Mouse (Mus musculus) neural tube, embryonic 13.5 days (tissue): ENCODE data around the gene Kcna10. TPM values are rescaled to one million over a fixed set of nuclear protein-coding genes. Genes with fewer than 3 reads are reported as not detected.
A peak's percentile ranks its signal among the peaks of the same experiment; 100 is the strongest.

Experiments used
- ATAC-seq: fragments of 200-750 bp; cut with Nextera tagmentation; 2 replicates; pipeline ENCODE4 v1.8.0; 2017; ENCODE audit warnings: low read depth, mild to moderate bottlenecking, moderate TSS enrichment, moderate library complexity
- H3K27ac ChIP-seq: fragments of 300-500 bp; sonication (generic); replicated peaks from 2 replicates; pipeline ENCODE4 v1.5.1; 2015; ENCODE audit warnings: moderate library complexity, mild to moderate bottlenecking, inconsistent platforms
- H3K27me3 ChIP-seq: fragments of 300-500 bp; sonication (generic); 2 replicates; pipeline ENCODE4 v1.6.1; 2015; ENCODE audit warnings: mild to moderate bottlenecking, inconsistent platforms
- H3K36me3 ChIP-seq: fragments of 300-500 bp; sonication (generic); 2 replicates; pipeline ENCODE4 v1.6.1; 2015; ENCODE audit warnings: mild to moderate bottlenecking, inconsistent platforms
- H3K4me1 ChIP-seq: fragments of 300-500 bp; sonication (generic); replicated peaks from 2 replicates; pipeline ENCODE4 v1.6.1; 2015; ENCODE audit warnings: inconsistent platforms
- H3K4me2 ChIP-seq: fragments of 300-500 bp; sonication (generic); 2 replicates; pipeline ENCODE4 v1.6.1; 2015; ENCODE audit warnings: inconsistent platforms, mild to moderate bottlenecking, moderate library complexity
- H3K4me3 ChIP-seq: fragments of 300-500 bp; sonication (generic); 2 replicates; pipeline ENCODE4 v1.5.1; 2015; ENCODE audit warnings: mild to moderate bottlenecking, inconsistent platforms
- H3K9ac ChIP-seq: fragments of 300-500 bp; sonication (generic); 2 replicates; pipeline ENCODE4 v1.6.1; 2015; ENCODE audit warnings: moderate library complexity, mild to moderate bottlenecking, inconsistent platforms
- H3K9me3 ChIP-seq: fragments of 300-500 bp; sonication (generic); 2 replicates; pipeline ENCODE4 v1.6.1; 2016; ENCODE audit warnings: inconsistent platforms
- WGBS: fragments of 180-500 bp; shearing (Covaris S2); methylation state at CpG from one replicate; pipeline ENCODE4 v1.1.7; 2015; 5-methylcytosine and 5-hydroxymethylcytosine counted together
- polyA plus RNA-seq: library from polyadenylated mRNA; unstranded; fragments of >200 nt; fragmentation: Nextera tagmentation; extraction: Ambion mirVana; gene quantifications from 2 replicates; pipeline ENCODE4 v1.2.1, GENCODE M21; 2015

Gene Kcna10
- polyA plus RNA-seq, 1 experiment from 2014 or later: not detected

DNA sequence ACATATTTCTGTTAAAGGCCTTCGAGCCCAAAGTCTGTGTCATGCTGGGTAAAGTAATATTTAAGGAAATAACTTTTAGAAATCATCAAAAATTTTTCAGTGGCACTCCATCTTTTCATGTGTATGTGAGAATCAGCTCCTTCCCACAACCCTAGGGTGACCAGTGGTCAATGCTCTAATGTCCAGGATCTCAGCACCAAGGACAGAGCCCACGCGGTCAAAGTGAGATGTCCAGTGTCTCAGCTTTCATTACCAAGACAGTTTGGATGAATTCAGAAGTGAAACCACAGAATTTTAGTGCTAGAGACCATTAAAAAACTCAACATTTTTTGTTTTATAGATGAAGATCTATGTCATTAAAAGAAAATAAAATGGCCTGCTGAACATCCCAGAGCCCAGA, 10.9 kb upstream of the Kcna10 start:
- 85% methylated on average over 3 of the region's 3 CpGs for WGBS
- H3K4me1 ChIP-seq: peaks cover 13% of the 10 kb centered on the region
- H3K9ac ChIP-seq: no peak overlapping the region
- no peaks in the 10 kb centered on the region for H3K36me3 ChIP-seq
- H3K9me3 ChIP-seq: no peaks in the 10 kb centered on the region
- H3K27me3 ChIP-seq: no peaks in the 10 kb centered on the region
- ATAC-seq: no peak
- H3K4me2 ChIP-seq: no peak overlapping the region
- no peak overlapping the region for H3K27ac ChIP-seq
- no peak overlapping the region for H3K4me3 ChIP-seq

DNA sequence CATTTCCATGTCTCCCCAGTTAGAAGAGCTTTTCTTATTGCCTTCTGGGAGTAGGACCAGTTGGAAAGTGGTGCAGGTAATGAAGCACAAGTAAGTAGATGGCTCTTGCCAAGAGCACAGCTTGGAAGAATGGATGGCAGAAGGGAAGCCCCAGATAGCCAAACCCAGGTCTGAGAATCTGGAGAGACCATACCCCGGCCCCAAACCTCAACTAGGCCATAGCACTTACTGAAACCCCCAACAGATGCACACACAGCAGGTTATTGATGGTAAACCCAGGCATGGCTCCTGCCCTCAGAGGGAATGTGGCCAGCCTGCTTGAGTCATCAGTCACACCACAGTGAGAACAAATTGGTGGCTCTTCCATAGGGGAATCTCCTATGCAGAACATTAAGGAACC, 10.3 kb upstream of the Kcna10 start:
- Histone ChIP-seq H3K4me1 (peaks cover 14% of the 10 kb centered on the region), H3K4me2 (no peak overlapping the region), H3K9ac (no peak overlapping the region), H3K9me3 (no peaks in the 10 kb centered on the region), H3K27ac (no peak overlapping the region), H3K36me3 (no peaks in the 10 kb centered on the region), H3K27me3 (no peaks in the 10 kb centered on the region), H3K4me3 (no peak overlapping the region)
- WGBS: 83% methylated on average over 1 of the region's 1 CpGs
- no peak for ATAC-seq

DNA sequence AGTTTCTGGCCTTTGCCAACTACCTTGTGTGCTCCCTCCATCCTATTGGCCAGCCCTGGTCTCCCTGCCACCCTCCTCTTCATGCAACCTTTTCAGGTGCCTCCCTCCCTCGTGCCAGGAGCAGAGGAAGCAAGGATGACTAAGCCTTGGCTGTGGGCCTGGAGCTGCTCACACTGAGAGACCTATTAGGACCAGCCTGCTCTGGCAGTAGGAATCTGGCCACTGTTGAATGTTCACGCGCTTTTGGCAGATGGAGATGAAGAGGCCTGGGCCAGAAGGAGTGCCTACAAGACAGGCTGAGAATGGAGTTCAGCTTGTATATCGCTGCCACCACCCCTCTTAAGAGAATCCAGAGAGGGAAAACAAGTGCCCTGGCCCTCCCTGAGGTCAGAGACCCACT, 7.4 kb upstream of the Kcna10 start:
- no peaks in the 10 kb centered on the region for H3K36me3 ChIP-seq
- no peak overlapping the region for H3K4me3 ChIP-seq
- no peaks in the 10 kb centered on the region for H3K27me3 ChIP-seq
- WGBS: 71% methylated on average over 4 of the region's 4 CpGs
- no peak overlapping the region for H3K4me2 ChIP-seq
- H3K27ac ChIP-seq: no peak overlapping the region
- no peaks in the 10 kb centered on the region for H3K9me3 ChIP-seq
- no peak for ATAC-seq
- peaks cover 14% of the 10 kb centered on the region for H3K4me1 ChIP-seq
- no peak overlapping the region for H3K9ac ChIP-seq

DNA sequence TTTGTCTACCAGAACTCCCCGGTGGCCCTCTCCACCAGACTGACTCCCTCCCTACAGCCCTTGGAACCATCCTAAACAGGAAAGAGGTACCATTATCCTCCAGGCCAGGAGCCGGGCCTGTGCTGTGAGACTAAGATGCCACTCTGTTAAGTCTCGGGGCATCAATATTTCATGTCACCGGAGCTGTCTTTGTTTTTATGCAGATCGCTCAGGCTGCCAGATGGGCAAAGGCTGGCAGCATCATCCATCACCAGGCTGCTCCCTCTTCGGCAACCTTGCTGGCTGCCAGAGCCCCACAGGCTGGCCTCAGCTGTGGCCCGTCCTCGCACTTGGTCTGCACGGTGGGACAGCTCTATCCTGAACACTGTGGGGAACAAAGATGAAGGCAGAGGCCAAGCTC, 6.4 kb upstream of the Kcna10 start:
- Histone ChIP-seq H3K27ac (peak overlapping the region; percentile 65), H3K9me3 (no peaks in the 10 kb centered on the region), H3K9ac (no peak overlapping the region), H3K36me3 (no peaks in the 10 kb centered on the region), H3K27me3 (no peaks in the 10 kb centered on the region), H3K4me3 (no peak overlapping the region), H3K4me1 (peaks cover 14% of the 10 kb centered on the region), H3K4me2 (no peak overlapping the region)
- WGBS: 9% methylated on average over 9 of the region's 9 CpGs
- ATAC-seq: peak; percentile 96

DNA sequence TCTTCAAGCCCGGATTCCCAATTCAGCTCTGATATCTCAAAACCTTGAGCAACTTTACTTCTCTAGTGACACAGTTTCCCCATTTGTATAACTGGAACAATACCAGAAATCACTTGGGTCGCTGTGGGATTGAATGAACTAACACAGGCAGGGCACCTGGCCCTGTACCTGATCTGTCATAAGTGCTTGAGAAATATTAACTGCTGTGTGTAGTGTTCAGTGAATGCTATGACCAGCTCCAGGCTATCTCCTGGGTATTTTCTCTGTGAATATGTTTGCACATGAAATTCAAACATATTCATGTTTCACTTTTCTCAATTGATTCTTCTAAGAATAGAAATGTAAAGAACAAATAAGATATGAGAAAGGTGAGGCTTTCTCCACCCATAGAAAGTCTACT, 2.0 kb upstream of the Kcna10 start:
- ATAC-seq: no peak
- no peaks in the 10 kb centered on the region for H3K27me3 ChIP-seq
- WGBS: 77% methylated on average over 2 of the region's 2 CpGs
- H3K36me3 ChIP-seq: no peaks in the 10 kb centered on the region
- no peak overlapping the region for H3K4me3 ChIP-seq
- no peak overlapping the region for H3K4me2 ChIP-seq
- peaks cover 12% of the 10 kb centered on the region for H3K4me1 ChIP-seq
- H3K27ac ChIP-seq: no peak overlapping the region
- H3K9ac ChIP-seq: no peak overlapping the region
- H3K9me3 ChIP-seq: no peaks in the 10 kb centered on the region

DNA sequence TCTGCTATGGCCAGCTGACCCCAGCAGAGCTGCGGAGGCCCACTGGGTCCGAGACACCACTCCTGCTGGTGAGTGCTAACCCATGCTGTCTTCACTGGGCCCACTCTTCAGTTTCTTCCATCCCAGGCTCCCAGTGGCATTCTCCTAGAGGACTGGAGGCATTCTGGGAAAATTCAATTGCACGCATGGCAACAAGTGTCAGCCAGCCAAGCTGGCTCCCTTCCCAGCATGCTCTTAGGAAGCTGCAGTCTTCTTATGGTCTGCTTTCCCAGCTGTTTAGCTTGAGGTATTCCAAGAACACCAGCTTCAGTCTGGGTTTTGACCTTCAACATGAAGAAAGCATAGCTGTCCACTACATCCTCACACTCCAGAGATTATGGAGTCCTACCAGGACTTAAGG, 322 bp downstream of the Kcna10 start:
- no peaks in the 10 kb centered on the region for H3K9me3 ChIP-seq
- no peaks in the 10 kb centered on the region for H3K27me3 ChIP-seq
- WGBS: 86% methylated on average over 3 of the region's 3 CpGs
- no peak overlapping the region for H3K4me2 ChIP-seq
- H3K27ac ChIP-seq: no peak overlapping the region
- ATAC-seq: no peak
- H3K36me3 ChIP-seq: no peaks in the 10 kb centered on the region
- no peak overlapping the region for H3K4me3 ChIP-seq
- H3K4me1 ChIP-seq: no peaks in the 10 kb centered on the region
- H3K9ac ChIP-seq: no peak overlapping the region

DNA sequence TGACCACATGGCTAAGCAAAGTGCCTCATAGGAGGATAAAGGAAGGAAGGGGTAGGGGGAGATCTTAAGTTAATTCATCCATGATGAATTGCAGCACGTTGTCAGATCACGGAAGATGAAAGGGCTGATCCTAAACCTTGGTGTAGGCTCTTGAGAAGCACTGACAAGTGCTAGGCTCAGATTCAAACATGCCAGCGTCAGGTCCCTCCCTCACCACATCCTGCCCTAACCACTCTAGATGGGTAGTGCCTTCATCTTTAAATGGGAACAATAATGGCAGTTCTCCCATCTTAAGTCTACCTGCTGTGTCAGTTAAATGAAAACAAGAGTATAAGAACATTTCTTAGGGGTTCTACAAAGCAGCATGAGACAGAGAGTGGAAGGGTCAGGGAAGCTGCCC, 2.7 kb downstream of the Kcna10 start:
- 77% methylated on average over 3 of the region's 3 CpGs for WGBS
- no peak for ATAC-seq
- no peaks in the 10 kb centered on the region for H3K4me1 ChIP-seq

DNA sequence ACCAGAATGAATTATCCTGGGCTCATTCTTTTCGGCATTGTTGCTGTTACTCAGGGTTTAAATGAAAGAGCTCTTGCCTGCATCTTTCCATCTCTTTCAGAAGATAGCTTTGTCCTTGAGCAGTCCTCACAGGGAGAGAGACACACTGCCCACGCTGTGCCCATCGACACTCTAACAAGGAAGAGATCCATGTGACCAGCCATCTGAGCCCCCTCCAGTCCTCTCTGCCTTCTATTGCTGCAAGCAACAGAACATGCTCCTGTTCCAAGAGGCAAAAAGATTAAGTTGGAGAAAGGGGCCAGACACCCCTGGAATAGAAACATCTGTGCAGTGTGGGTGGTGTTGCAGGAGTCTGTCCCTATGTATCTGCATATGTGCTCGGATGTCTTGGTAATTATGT, 4.2 kb downstream of the Kcna10 start:
- Histone ChIP-seq H3K4me3 (no peak overlapping the region), H3K27me3 (no peaks in the 10 kb centered on the region), H3K27ac (no peak overlapping the region), H3K9me3 (no peaks in the 10 kb centered on the region), H3K36me3 (no peaks in the 10 kb centered on the region), H3K4me1 (no peaks in the 10 kb centered on the region), H3K4me2 (no peak overlapping the region), H3K9ac (no peak overlapping the region)
- ATAC-seq: no peak
- 73% methylated on average over 4 of the region's 4 CpGs for WGBS

More for the DNA sequence above, 2.7 kb downstream of the Kcna10 start:
- no peak overlapping the region for H3K4me2 ChIP-seq
- H3K9ac ChIP-seq: no peak overlapping the region
- no peak overlapping the region for H3K4me3 ChIP-seq
- no peaks in the 10 kb centered on the region for H3K36me3 ChIP-seq
- H3K9me3 ChIP-seq: no peaks in the 10 kb centered on the region
- no peak overlapping the region for H3K27ac ChIP-seq
- H3K27me3 ChIP-seq: no peaks in the 10 kb centered on the region

DNA sequence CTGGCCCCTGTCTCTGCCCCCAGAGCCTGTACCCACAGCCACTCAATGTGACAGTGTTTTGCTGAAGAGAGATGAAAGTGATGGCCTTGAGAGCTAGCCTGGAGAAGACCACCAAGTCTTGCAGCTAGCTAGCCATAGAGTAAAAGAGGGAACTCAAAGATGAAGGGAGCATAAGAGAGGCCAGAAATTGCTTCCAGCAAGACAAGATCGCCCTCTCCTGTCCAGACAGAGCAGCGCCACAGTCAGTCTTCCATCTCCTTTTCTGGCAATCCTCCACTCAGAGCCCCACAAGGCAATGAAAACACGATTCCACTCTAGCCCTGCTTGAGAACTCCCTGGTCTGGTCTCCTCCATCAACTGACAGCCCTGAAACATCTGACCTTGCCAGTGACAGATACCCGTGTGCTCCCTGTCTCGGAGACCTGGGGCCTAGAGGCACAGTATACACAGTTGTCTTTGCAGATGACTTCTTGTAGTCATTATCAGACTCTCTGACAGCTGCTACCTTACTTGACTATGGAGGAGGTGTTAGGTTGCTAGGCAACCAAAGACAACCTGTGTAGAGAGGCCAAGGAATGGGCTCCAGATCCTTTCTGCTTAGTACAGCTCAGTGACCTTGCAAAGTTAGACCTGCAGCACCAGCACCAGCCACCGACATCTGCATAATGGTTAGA, 5.5 kb downstream of the Kcna10 start:
- Histone ChIP-seq H3K9ac (no peak overlapping the region), H3K4me3 (no peak overlapping the region), H3K36me3 (no peaks in the 10 kb centered on the region), H3K4me2 (no peak overlapping the region), H3K9me3 (no peaks in the 10 kb centered on the region), H3K27ac (no peak overlapping the region), H3K27me3 (no peaks in the 10 kb centered on the region), H3K4me1 (no peaks in the 10 kb centered on the region)
- 44% methylated on average over 6 of the region's 6 CpGs for WGBS
- ATAC-seq: peak; percentile 79

DNA sequence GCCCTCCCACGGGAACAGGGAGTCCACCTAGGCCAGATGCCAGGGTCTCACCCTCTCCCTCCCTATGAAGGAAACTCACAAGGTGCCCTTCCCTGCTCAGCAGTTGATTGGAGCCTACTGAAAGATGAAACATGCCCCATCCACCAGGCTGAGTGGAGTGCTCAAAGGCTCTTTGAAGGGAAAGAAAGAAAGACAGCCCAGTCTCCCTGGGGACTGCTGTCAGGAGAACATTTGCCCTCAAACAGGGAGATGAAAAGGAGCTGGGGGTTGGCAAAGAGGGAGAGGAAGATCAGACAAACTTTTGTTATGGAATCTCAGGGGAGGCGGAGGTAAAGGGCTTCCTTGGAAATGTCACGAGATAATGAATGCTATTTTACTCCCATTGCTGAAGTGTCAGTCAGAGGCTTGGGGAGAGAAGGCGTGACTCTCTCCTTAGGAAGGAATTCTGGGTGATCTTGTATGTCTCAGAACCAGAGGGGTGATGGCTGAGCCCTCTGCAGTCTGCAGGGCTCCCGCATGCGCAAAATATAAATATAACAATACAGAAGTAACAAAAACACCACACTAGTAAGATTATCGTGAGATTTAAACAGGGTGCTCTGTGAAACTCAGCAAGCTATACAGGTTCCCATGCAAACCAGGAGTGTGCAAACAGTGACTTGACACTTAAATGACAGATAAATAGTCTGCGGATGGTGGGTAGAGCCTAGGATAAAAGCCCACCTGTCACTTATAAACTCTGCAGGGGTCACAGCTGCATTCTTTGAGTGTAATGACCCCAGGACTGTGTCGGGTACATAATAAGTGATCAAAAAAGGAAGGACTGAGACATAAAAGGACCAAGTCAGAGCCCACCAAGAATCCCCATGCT, 18.7 kb downstream of the Kcna10 start:
- ATAC-seq: no peak
- 37% methylated on average over 9 of the region's 9 CpGs for WGBS
- Histone ChIP-seq H3K27ac (no peak overlapping the region), H3K4me2 (no peak overlapping the region), H3K4me3 (no peak overlapping the region), H3K4me1 (peaks cover 3% of the 10 kb centered on the region), H3K9ac (no peak overlapping the region), H3K9me3 (no peaks in the 10 kb centered on the region), H3K36me3 (no peaks in the 10 kb centered on the region), H3K27me3 (no peaks in the 10 kb centered on the region)

DNA sequence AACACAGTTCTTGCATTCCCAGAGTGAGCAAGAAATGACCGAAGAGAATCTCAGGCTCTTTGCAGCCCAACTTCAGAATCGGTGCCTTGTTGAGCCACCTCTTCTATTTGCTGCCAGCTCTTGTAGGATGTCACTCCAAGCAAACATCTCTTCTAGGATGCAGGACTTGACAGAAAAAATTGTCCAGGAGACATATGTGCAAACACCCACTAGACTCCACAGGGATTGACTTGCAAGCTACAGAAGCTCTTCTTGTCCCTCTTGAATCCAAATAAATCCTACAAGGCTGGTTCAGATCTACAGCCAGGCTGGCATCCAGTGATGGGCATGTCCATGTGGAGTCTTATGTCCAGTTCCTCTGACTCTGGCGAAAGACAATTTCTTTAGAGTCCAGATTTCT, 21.6 kb downstream of the Kcna10 start:
- Histone ChIP-seq H3K4me1 (peaks cover 27% of the 10 kb centered on the region), H3K36me3 (no peaks in the 10 kb centered on the region), H3K9ac (no peak overlapping the region), H3K9me3 (no peaks in the 10 kb centered on the region), H3K4me3 (no peak overlapping the region), H3K4me2 (no peak overlapping the region), H3K27me3 (no peaks in the 10 kb centered on the region), H3K27ac (no peak overlapping the region)
- ATAC-seq: no peak
- 91% methylated on average over 3 of the region's 3 CpGs for WGBS

DNA sequence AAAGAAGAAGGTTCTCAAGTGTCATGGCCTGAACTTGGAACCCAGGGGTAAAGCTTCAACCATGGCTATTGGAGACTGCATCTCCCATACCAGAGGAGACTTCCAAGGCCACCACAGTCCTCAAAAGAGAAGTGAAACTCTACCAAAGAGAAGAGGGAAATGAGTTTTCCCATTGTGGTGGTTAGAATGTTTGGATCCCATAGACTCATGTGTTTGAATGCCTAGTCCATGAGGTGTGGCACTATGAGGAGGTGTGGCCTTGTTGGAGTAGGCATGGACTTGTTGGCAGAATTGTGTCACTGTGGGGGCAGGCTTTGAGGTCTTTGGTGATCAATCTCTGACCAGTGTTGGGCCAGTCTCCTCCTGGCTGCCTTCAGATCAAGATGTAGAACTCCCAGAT, 22.3 kb downstream of the Kcna10 start:
- H3K36me3 ChIP-seq: no peaks in the 10 kb centered on the region
- ATAC-seq: no peak

More for the DNA sequence above, 22.3 kb downstream of the Kcna10 start:
- no peak overlapping the region for H3K9ac ChIP-seq
- H3K4me3 ChIP-seq: no peak overlapping the region
- H3K27me3 ChIP-seq: no peaks in the 10 kb centered on the region
- peaks cover 27% of the 10 kb centered on the region for H3K4me1 ChIP-seq
- H3K27ac ChIP-seq: no peak overlapping the region
- no peaks in the 10 kb centered on the region for H3K9me3 ChIP-seq
- no peak overlapping the region for H3K4me2 ChIP-seq
